Mouse (Mus musculus) cerebellum, adult 11 months (tissue): ENCODE data around the gene Tec.
A peak's percentile ranks its signal among the peaks of the same experiment; 100 is the strongest.

Experiments used
- DNase-seq: peaks from one replicate; pipeline ENCODE4 v3.0.0; 2022

Tec gene

DNA sequence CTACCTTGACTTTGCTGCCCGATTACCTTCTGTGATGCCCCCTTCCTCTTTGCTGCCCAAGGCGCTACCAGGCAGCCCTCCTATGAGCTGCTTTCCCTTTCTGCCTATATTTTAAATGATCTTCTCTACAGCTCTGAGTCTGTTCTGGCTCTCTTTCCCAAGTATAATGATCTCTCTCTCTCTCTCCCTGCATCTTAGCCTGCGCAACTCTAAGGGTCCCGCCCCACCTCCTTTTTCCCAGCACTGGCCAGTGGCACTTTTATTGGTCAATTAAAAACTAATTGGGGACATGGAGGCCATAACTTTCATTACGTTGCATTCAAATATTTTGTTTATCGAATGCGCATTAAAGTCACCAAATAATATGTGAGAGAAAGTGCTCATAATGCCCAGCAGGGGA is 20.0 kb upstream of the Tec start:
- DNase-seq: no peak

DNA sequence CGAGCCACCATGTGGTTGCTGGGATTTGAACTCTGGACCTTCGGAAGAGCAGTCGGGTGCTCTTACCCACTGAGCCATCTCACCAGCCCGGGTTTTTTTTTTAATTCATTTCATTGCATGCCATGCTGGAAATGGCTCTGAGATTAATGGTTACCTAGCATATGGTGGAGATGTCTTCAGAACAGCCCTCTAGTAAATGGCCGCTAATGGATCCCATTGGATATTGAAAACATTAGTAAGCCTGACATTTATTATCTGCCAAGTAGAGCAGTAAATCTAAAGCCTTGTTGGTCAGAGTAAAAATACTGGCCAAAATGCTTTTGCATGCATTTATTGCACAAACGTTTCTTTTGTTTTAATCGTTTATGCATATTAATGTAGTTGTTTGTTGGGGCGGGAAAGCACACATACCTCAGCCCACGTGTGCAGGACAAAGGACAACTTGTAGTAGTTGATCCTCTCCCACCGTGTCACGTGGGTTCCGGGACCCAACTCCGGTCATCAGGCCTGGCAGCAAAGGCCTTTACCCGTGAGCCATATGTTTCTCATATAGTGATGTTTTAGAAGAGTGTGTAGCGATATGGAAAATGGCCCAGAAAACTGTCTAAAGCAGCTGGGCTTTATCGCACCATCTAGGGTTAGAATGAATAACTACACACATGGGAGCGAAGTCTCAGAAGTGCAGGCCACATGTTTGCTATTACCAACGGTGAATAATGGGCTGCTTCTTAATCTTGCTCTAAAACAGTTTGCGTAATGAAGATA is 18.4 kb upstream of the Tec start:
- DNase-seq: no peak

DNA sequence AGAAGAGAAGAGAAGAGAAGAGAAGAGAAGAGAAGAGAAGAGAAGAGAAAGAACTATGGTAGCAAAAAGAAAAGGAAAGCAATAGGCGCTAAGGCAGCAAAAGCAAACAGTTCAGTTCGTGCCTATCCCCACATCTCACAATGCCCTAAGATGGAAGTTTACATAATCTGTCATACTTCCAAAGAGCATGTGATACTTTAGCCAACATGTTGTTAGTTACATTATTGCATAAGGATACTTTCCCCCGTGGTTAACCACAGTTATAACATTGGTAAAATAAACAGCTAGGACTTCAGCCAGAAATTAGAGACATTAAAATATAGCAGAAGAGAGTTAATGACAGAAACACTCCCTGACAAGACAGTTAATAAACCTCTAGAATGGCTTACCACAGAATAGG is 15.4 kb upstream of the Tec start:
- no peak for DNase-seq

DNA sequence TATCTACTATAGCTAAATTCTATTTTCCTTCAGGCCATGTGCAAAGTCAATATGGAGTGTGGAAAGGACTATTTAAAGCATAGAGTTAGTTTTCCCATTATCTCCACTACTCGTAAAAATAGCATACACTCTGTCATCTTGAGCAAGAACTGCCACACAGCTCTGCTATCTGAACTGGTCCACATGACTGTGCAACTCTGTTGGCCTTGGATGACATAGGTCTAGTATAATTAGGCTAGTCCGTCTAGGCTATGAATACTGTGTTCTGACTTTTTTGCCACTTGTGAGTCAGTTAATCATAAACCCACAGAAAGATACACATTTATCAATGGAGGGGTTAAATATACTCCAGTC is 14.1 kb upstream of the Tec start:
- no peak for DNase-seq

DNA sequence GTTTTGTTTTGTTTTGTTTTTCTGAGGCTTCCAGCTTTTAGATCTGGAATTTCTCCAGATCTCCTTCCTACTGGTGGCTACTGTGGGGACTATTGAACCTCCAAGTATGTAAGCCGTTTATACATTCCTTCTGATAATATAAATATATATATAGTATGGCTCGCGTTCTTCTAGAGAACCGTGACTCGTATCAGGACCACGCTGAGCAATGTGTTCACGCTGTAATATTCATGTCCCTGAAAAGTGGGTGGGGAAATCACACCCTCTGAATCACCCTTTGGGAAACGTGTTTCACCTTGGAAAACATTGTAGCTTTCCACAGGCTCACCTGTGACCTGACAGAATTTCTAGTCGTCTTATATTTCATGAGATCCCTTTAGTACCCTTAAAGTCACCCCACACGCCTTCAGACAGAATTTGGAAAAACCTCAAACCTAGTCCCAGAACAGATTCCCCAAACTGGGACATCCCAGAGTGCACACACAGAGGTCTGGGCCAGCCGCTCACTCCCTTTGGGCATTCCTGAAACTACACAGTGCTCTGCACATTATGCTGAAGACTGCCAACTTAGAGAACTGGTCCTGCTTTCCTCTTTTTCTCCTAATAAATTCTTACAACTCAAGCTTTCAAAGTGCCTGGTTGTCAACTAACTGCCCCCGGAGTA is 13.6 kb upstream of the Tec start:
- DNase-seq: no peak

DNA sequence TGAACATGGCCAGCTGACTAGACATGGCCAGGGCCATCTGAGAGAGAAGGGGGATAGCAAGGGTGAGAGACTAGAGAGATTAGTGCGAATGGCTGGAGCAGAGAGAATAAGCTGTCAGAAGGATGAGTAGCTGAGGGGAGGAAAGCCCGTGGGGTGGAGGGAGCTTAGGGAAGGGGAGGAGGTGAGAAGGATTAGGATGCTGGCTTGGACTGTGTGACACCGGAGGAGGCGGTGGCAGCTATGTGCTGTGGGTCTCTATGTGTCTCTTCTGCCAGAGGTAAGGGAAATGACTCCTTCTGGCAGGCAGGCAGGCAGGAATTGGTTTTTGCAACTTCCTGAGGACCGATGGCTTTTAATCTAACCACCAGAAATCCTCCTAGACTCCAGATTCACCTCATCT is 11.5 kb upstream of the Tec start:
- no peak for DNase-seq

DNA sequence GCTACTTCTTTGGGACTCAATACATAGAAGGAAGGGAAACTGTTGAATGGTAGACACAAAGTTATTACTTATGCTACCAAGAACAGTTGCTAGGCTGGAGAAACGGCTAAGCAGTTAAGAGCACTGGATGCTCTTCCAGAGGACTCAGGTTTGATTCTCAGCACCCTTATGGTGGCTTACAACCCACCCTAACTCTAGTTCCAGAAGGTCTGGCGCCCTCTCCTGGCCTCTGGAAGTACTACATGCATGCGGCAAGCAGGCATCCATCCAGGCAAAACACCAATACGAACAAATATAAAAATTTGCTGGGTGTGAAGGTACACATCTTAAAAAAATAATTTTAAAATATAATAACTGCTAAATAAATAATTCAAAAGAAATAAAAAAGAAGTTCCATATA is 2.8 kb upstream of the Tec start:
- no peak for DNase-seq

DNA sequence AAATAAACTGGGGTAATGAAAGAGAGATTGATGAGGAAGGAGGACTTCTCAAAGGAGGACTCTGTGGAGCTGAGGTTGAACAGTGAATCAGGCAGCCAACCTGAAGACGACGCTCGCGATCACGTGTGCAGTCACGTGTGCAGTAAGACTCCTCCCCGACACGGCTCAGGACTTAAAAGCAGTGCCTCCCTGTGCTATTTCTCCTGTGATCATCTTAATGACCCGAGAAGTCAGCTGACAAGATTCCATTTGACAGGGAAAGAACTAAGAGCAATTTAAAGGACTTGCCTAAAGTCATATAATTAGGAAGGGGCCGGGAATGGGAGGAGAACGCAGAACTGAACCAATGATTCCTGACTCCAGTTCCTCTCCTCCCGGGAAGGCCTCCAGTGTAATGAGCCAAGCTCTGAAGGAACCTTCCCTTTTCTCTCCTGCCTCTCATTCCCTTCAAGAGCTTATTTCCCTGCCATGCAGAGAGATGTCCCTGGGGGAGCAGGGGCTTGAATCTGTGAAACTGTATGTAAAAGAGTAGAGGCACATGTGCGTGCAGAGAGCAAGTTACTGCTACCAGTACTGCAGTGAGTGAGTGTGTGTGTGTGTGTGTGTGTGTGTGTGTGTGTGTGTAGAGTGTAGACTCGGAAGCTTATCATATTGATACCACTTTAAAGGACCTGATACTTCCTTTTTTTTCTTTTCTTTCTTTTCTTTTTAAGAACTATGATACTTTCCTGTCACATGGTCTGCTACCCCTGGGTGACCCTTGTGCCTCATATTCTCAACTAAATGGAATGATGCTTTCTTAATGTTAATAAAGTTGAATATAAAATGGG is 1.7 kb upstream of the Tec start:
- DNase-seq: no peak

DNA sequence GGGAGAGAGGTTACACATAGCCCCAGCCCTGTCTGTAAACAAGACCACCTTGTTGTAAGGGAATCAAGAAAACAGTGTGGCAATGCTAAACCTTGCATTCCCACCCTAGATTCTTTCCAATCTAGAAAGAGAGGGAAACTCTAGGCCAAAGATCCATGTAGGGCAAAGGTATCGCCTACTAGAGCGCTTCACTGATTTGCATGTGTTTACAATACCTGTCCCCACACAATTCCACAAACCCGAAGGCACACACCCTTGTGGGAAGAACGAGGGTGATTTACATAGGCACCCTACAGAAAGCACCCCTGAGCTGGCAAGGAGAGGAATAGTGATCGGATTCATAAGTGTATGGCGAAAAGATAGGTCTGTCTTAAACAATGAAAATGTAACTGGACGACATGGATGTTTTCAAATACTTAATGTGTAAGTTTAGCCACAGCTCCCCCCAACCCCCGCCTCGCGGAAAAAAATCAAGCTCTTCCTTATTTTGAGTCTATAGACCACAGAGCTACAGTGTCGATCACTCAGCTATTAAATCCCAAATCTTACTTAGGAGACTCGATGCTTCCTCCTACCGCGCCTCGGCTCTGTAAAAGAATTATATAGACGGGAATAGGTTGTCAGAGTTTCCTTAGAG is 1.1 kb downstream of the Tec start:
- no peak for DNase-seq

DNA sequence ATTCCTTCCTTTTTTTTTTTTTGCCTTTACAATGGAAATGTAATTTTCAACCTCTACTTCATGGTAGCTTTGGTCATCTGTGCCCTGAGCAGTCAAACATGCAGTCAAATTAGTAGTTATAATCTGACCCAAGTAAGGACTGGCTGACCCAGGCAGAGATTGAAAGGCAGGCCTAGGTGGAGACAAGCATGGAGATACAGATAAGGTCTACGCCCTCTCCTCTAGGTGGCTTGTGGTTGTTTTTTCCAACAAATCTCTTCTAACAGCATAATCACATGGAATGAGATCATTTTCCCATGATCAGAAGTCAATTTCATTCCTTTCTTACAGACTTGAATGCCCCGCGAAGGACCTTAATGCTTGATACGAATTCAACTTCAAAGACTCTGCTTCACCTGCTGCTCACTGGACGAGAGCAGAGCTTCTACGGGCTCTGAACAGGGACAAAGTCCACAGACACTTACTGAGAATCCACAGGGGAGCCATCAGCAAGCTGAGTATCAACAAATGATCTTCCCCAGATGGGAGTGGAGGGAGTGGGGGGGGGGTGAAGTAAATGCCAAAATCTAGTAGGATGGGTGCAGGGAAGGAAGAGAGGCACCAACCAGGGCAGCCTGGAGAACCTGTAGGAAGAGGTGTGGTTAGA is 1.9 kb downstream of the Tec start:
- no peak for DNase-seq

DNA sequence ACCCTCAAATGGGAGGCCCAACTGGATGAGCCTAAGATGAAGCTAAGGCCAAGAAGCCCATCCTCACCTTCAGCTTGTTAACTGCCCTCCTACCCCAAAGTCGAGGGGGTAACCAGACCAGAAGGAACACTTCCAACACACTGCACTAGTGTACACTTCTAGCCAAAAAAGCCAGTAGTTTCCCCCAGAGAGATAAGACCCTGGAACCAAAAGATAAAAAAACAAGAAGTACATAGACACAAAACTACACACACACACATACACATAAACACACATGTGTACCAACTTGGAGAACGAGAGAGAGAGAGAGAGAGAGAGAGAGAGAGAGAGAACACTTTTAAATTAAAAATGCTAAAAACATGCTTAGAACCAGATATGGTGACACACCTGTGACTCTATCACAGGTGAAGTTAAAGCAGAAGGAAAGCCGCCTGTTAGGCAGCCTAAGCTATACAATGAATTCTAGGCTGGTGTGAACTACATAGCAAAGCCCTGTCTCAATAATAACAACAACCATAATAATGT is 3.6 kb downstream of the Tec start:
- DNase-seq: no peak

DNA sequence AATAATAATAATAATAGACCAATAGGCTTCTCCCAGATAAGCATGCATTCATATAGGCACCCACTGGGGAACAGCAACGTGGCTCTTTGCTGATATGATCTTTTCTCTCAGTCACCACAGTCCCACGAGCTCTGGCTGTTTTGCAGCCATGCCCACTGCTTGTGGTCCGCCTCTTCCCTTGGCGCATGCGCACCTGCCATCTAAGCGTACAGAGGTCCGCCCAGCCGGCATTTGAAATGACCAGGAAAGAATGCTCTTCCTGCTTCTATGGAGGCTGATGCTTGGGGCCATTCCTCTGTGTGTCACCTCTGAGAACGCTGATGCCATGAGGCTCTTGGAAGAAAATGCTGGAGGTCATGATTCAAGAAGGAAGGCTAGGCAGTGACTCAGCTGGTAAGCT is 5.1 kb downstream of the Tec start:
- DNase-seq: no peak

DNA sequence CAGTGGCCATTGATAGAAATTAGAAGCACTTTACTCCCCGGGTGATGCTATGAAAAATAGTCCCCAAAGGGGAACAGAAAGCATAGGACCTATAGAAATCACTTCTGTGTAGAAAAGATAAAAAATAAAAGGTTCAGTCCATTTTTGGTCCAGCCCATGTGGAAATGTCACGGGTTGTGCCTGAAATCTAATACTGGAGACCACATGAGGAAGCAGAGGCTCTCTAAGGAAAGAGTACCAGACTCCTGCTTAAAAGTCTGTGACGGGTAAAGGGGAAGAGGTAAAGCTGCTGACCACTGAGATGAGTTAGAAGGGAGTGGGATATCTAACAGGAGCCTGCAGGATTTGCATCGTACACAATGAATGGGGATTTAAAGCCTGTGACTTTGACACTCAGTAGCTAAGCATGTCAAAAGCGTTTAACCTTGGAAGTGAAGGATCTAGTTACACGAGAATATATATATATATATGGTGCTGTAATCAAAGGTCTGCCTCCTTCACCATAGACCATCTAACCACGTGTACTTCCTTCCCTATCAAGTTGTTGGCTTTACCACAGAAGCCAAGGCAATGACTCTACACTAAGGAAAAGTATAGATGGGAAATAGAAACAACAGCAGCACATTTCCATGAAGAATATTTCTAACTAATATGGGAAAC is 6.4 kb downstream of the Tec start:
- no peak for DNase-seq

DNA sequence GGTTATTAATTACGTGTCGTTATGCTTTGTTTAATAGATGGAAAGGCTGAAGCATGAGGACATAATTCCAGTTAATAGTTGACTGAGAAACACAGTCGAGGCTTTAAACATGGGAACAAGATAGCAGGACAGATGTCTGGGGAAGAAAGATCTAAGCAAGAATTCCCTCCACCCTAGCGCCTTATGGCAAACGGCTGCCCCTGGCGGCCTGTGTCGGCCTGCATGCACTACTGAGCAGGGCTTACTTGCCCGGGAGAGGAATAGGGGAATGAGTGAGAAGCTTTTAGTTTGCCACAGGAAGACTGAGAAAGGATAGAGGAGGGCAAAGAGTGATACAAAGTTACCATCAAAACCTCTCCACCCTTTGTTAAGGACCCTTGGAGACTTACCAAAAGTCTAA is 7.4 kb downstream of the Tec start:
- DNase-seq: no peak

DNA sequence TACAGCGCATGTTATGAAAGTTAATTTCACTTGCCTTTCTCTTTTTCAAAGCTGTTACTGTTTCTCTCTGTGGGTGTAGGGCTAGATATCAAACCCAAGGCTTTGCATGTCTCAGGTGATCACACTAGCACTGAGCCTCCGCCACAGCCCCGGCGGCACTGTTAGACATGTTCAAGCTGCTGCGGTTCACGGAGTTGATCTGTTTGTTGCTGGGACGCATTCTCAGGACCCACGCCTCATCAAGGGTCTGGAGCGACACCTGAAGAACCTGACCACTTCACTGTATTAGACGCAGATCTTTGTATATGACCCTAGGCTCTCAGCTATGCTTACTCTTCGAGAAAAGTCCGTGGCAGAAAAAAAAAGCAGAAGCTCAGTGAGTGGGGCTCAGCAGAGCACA is 10.0 kb downstream of the Tec start:
- no peak for DNase-seq

DNA sequence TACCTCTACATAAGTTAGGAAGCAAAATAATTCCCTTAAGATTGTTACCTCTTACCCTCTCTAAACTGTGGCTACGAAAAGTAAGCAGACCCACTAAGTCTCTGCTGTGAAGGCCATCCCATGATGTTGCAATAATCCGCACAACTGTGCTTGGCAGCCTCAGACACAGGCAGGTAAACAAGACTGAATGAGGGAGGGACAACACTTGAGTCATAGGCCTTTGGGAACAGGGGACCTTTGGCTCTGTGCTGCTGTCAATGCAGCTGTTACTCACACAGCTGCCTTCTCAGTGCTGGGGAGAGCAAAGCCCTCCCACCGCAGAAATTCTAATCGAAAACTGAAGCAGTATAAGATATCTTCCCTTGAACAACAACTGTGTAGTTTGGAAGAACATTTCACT is 10.5 kb downstream of the Tec start:
- DNase-seq: no peak

DNA sequence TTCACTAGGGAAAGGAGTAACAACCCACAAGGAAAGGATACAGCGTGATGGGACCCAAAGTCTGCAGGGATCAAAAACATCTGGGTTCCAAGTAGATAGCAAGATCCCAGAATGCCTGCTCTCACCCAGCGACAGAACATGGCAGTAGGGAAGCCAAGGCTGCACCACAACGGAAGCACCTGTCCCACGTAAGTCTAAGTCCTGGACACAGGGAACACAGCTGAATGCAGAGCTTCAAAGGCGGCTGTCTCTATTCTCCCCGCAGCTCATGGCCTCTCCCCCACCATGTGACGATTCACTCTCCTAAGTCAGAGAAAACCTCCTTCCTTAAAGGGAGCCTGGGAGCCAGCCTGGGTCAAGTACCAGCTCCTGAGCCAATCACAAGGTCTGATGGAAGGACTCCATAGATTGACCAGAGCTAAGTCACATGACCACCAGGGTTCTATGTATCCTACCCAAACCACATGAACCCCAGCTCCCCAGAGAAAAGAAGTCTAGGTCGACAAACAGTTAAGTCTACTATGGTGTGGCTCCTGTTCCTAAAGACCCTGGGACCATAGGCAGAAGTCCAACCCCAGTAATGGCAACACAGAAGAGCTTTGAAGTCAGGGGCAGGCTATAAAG is 11.9 kb downstream of the Tec start:
- no peak for DNase-seq

DNA sequence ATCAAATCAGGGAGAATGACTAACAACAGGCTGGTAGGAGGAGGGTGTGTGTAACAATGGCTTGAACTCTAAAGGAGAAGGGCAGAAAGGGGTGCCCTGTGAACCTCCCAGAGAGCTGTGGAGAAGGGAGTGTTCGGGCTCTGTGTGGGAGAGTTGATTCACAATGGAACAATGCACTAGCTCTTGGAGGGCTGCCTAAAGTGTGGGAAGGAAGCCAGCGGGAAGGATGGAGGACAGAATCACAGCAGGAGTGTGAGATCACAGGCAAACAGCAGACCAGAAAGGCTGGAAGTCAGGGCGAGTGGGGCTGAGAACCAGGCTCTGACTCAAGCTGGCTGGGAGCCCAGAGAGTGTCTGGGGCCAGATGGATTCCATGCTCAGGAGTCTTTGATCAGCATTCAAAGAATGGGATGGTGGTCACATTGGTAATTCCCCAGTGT is 12.6 kb downstream of the Tec start:
- peak; percentile 93 for DNase-seq

DNA sequence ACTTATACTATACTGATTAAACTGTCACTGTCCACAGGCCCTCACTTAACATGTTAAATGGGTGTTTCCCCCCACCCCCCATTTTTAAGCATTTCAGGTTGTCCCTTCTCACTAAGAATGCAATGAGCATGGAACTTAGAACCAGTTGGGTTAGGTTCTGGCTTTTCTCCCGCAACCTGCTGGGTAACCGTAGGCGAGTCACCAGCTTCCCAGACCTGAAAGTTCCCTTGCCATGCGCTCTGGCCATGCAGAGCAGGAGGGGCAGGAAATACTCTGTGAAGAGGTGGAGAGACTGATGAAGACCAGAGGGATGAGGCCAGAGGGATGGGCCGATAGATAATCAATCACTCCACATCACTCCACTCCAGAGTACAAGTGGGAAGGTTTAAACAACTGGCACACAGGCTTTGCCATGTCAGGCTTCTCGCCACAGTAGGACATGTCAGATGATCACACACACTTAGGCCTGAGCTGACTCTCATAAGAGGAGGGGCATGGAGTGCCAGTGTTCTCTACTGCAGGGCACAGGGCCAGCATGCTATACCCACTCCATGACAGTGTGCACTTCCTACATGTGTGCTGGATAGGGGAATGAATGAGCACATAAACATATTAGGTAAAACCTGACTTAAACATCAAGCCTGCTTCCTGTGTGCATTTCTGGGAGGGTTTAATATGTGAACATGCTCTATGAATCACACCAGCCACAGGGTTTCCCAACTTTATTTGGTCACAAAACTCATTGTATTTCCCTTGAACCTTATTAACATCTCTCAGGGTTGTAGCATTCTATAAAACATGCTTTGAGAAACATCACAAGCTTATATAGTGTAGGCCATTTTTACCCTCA is 13.9 kb downstream of the Tec start:
- peak; percentile 26 for DNase-seq

DNA sequence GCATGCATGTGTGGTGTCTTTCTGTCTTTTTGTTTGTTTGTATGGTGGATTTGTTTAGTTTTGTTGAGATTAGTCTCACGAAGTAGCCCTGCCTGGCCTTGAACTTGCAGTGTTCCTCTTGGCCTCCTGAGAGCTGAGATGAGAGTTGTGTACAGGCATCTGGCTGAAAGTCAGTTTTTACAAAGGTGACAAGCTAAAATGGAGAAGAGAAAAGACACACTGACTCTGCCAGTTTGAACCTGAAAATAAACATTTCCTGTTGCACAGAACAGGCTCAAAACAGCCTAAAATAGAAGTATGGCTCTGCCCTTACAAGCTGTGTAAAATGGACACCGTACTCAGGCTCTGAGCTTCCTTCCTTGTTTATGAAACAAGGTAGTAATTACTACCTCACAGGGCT is 14.9 kb downstream of the Tec start:
- no peak for DNase-seq
